Mouse (Mus musculus): ENCODE results near the gene Frmd5. TPM values are rescaled to one million over a fixed set of nuclear protein-coding genes. Genes with fewer than 3 reads are reported as not detected.

Frmd5 gene
- polyA plus RNA-seq, 1 experiment from 2014 or later: 14.7 TPM

DNA sequence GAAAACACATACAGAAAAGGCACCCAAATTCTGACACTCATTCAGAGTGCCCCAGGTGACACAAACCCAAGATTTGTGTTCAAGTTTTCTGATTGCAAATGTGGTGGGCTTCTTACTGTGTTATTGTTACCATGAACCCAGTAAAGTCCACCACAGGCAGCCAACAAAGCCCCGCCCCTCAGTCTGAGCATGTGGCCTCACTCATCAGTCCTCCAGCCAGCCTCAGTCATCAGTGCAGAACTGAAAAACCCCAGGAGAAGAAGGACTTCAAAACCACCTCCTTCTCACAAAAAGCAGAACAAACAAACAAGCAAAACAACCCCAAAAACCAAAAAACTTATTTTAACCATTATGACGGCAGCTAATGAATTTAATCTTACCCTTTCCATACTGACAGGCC, 18.5 kb downstream of the Frmd5 start:
- no peaks in the 10 kb centered on the region for H3K9me3 ChIP-seq (ENCODE audit: control insufficient read depth, low read length)
- H3K27me3 ChIP-seq (ENCODE audit: control insufficient read depth, insufficient read depth, low read length): no peaks in the 10 kb centered on the region
- ATAC-seq (ENCODE audit: insufficient read depth, low FRiP score, low TSS enrichment): no peak
- H3K4me3 ChIP-seq (ENCODE audit: low read depth, low read length): no peak overlapping the region
- H3K27ac ChIP-seq (ENCODE audit: low read depth, low read length): no peak overlapping the region
- H3K4me2 ChIP-seq (ENCODE audit: low read depth): no peak overlapping the region
- H3K36me3 ChIP-seq (ENCODE audit: control insufficient read depth, insufficient read depth, low read length): no peaks in the 10 kb centered on the region
- no peaks in the 10 kb centered on the region for H3K4me1 ChIP-seq (ENCODE audit: control insufficient read depth, insufficient read depth, low read length)
- WGBS: 86% methylated on average over 2 of the region's 2 CpGs
- DNase-seq (ENCODE audit: low spot score): no peak
- H3K9ac ChIP-seq (ENCODE audit: low read length): no peak overlapping the region

DNA sequence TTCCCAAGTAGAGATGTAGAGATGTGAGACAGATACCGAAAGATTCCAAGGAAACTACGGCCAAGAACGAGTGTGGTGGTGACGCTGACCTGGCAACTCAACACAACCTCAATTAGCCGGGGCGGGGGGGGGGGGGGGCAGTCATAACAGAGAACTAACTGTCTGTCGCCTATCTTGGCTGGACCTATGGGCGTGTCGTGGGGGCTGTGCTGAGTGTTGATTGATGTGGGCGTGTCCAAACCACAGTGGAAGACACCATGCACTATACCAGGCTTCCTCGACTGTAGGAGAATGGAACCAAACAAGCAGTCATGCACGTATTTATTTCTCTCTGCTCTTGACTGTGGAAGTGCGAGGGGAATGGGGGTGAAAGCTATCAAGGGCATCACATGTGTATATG, 19.1 kb downstream of the Frmd5 start:
- Histone ChIP-seq H3K27me3 (ENCODE audit: control insufficient read depth, insufficient read depth, low read length) (no peaks in the 10 kb centered on the region), H3K4me3 (ENCODE audit: low read depth, low read length) (no peak overlapping the region), H3K4me1 (ENCODE audit: control insufficient read depth, insufficient read depth, low read length) (no peaks in the 10 kb centered on the region), H3K4me2 (ENCODE audit: low read depth) (no peak overlapping the region), H3K36me3 (ENCODE audit: control insufficient read depth, insufficient read depth, low read length) (no peaks in the 10 kb centered on the region), H3K9ac (ENCODE audit: low read length) (no peak overlapping the region), H3K9me3 (ENCODE audit: control insufficient read depth, low read length) (no peaks in the 10 kb centered on the region), H3K27ac (ENCODE audit: low read depth, low read length) (no peak overlapping the region)
- no peak for ATAC-seq (ENCODE audit: insufficient read depth, low FRiP score, low TSS enrichment)
- 69% methylated on average over 13 of the region's 13 CpGs for WGBS
- DNase-seq (ENCODE audit: low spot score): no peak

- H3K9ac ChIP-seq (ENCODE audit: low read length): no peak overlapping the region
- H3K36me3 ChIP-seq (ENCODE audit: control insufficient read depth, insufficient read depth, low read length): no peaks in the 10 kb centered on the region
- no peaks in the 10 kb centered on the region for H3K9me3 ChIP-seq (ENCODE audit: control insufficient read depth, low read length)
- no peak overlapping the region for H3K27ac ChIP-seq (ENCODE audit: low read depth, low read length)
- WGBS: 61% methylated on average over 7 of the region's 7 CpGs
- no peak overlapping the region for H3K4me2 ChIP-seq (ENCODE audit: low read depth)
- H3K27me3 ChIP-seq (ENCODE audit: control insufficient read depth, insufficient read depth, low read length): no peaks in the 10 kb centered on the region
- H3K4me1 ChIP-seq (ENCODE audit: control insufficient read depth, insufficient read depth, low read length): no peaks in the 10 kb centered on the region
- ATAC-seq (ENCODE audit: insufficient read depth, low FRiP score, low TSS enrichment) (no peak), DNase-seq (ENCODE audit: low spot score) (no peak)
- H3K4me3 ChIP-seq (ENCODE audit: low read depth, low read length): no peak overlapping the region
Observed at GRCm38 (mm10) chr2:121787271-121787670, 19.6 kb downstream of the Frmd5 start.

GRCm38 (mm10) chr2:121776219-121776618, 30.7 kb downstream of the Frmd5 start:
- no peak overlapping the region for H3K4me2 ChIP-seq (ENCODE audit: low read depth)
- 88% methylated on average over 7 of the region's 7 CpGs for WGBS
- ATAC-seq (ENCODE audit: insufficient read depth, low FRiP score, low TSS enrichment): no peak

GRCm38 (mm10) chr2:121764851-121765250, 42.0 kb downstream of the Frmd5 start:
- H3K4me1 ChIP-seq (ENCODE audit: control insufficient read depth, insufficient read depth, low read length): no peaks in the 10 kb centered on the region
- no peaks in the 10 kb centered on the region for H3K27me3 ChIP-seq (ENCODE audit: control insufficient read depth, insufficient read depth, low read length)
- WGBS: 77% methylated on average over 5 of the region's 5 CpGs
- no peak overlapping the region for H3K4me3 ChIP-seq (ENCODE audit: low read depth, low read length)
- no peak for ATAC-seq (ENCODE audit: insufficient read depth, low FRiP score, low TSS enrichment)
- H3K9me3 ChIP-seq (ENCODE audit: control insufficient read depth, low read length): no peaks in the 10 kb centered on the region
- no peak overlapping the region for H3K4me2 ChIP-seq (ENCODE audit: low read depth)
- no peak overlapping the region for H3K27ac ChIP-seq (ENCODE audit: low read depth, low read length)
- H3K36me3 ChIP-seq (ENCODE audit: control insufficient read depth, insufficient read depth, low read length): no peaks in the 10 kb centered on the region
- no peak overlapping the region for H3K9ac ChIP-seq (ENCODE audit: low read length)
- DNase-seq (ENCODE audit: low spot score): no peak

More at GRCm38 (mm10) chr2:121776219-121776618, 30.7 kb downstream of the Frmd5 start:
- H3K36me3 ChIP-seq (ENCODE audit: control insufficient read depth, insufficient read depth, low read length): no peaks in the 10 kb centered on the region
- H3K9me3 ChIP-seq (ENCODE audit: control insufficient read depth, low read length): no peaks in the 10 kb centered on the region
- H3K27ac ChIP-seq (ENCODE audit: low read depth, low read length): no peak overlapping the region
- H3K9ac ChIP-seq (ENCODE audit: low read length): no peak overlapping the region
- no peaks in the 10 kb centered on the region for H3K27me3 ChIP-seq (ENCODE audit: control insufficient read depth, insufficient read depth, low read length)
- DNase-seq (ENCODE audit: low spot score): no peak
- H3K4me1 ChIP-seq (ENCODE audit: control insufficient read depth, insufficient read depth, low read length): no peaks in the 10 kb centered on the region
- no peak overlapping the region for H3K4me3 ChIP-seq (ENCODE audit: low read depth, low read length)

DNA sequence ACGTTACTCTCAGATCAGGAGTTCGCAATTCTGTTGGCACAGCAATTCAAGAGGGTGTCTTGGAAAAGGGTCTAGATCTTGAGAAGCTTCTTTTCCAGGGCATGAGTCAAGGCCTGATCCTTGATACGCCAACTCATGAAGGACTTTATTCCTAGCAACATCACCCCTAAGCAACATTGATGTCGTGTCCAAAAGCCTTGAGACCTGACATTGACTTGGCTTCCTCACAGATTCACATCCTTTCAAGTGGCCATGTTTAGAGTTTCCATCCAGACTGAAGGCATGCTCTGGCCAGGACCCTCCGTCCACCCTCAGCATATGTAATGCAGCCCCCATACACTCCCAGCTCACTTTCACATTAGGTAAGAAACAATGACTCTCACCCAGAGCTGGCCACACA, 45.0 kb downstream of the Frmd5 start:
- WGBS: 92% methylated on average over 5 of the region's 5 CpGs

DNA sequence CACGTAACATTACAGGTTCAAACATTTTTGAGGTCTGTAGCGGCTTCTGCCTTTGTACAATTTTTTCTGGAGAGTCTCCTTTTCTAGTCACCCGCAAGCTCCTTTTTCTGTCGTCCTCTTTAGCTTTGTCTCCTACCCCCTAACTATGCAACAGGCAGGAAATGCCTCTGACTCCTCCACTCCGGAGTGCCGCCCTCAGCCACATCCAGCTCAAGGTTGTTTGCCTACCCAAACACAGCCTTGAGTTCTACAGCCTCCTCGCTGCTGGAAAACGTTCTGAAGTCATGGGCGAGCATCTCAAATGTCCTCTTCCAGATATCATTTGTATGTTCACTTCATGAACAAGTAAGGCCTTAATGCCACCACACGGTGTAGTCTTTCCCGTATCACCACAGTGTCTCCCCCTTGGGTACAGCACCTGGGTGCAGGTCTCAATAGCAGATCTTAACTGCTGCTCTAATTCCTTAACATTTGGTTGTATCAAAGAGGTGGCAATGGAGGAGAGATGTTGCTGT, 45.5 kb downstream of the Frmd5 start:
- DNase-seq (ENCODE audit: low spot score): no peak
- H3K36me3 ChIP-seq (ENCODE audit: control insufficient read depth, insufficient read depth, low read length): no peaks in the 10 kb centered on the region
- H3K27me3 ChIP-seq (ENCODE audit: control insufficient read depth, insufficient read depth, low read length): no peaks in the 10 kb centered on the region
- no peak overlapping the region for H3K4me2 ChIP-seq (ENCODE audit: low read depth)
- no peaks in the 10 kb centered on the region for H3K9me3 ChIP-seq (ENCODE audit: control insufficient read depth, low read length)
- no peak overlapping the region for H3K9ac ChIP-seq (ENCODE audit: low read length)
- no peak for ATAC-seq (ENCODE audit: insufficient read depth, low FRiP score, low TSS enrichment)
- no peak overlapping the region for H3K4me3 ChIP-seq (ENCODE audit: low read depth, low read length)
- no peak overlapping the region for H3K27ac ChIP-seq (ENCODE audit: low read depth, low read length)
- 93% methylated on average over 11 of the region's 11 CpGs for WGBS
- no peaks in the 10 kb centered on the region for H3K4me1 ChIP-seq (ENCODE audit: control insufficient read depth, insufficient read depth, low read length)

More for the DNA sequence above, 45.0 kb downstream of the Frmd5 start:
- no peaks in the 10 kb centered on the region for H3K27me3 ChIP-seq (ENCODE audit: control insufficient read depth, insufficient read depth, low read length)
- DNase-seq (ENCODE audit: low spot score) (no peak), ATAC-seq (ENCODE audit: insufficient read depth, low FRiP score, low TSS enrichment) (no peak)
- H3K9me3 ChIP-seq (ENCODE audit: control insufficient read depth, low read length): no peaks in the 10 kb centered on the region
- no peak overlapping the region for H3K4me3 ChIP-seq (ENCODE audit: low read depth, low read length)
- H3K36me3 ChIP-seq (ENCODE audit: control insufficient read depth, insufficient read depth, low read length): no peaks in the 10 kb centered on the region
- H3K9ac ChIP-seq (ENCODE audit: low read length): no peak overlapping the region
- H3K27ac ChIP-seq (ENCODE audit: low read depth, low read length): no peak overlapping the region
- H3K4me2 ChIP-seq (ENCODE audit: low read depth): no peak overlapping the region
- no peaks in the 10 kb centered on the region for H3K4me1 ChIP-seq (ENCODE audit: control insufficient read depth, insufficient read depth, low read length)

DNA sequence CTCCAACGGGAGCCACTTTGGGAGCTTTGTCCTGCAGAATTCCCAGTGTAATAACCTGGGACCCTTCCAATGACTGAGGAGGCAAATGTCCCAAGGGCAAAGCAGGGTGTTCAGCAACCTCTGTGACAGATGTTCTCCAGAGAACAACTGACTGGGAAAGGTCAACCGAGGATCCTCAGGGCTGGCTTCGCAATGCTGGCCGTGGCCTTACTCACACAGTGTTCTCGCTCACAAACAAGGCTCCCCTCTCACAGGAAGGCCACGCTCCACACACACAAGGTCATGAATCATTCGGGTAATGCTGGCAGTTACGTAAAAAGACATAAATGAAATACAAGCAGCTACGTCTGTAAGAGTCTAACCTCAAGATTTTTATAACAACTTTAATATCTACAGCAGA, 46.2 kb downstream of the Frmd5 start:
- Histone ChIP-seq H3K27me3 (ENCODE audit: control insufficient read depth, insufficient read depth, low read length) (no peaks in the 10 kb centered on the region), H3K4me1 (ENCODE audit: control insufficient read depth, insufficient read depth, low read length) (no peaks in the 10 kb centered on the region), H3K36me3 (ENCODE audit: control insufficient read depth, insufficient read depth, low read length) (no peaks in the 10 kb centered on the region), H3K9ac (ENCODE audit: low read length) (no peak overlapping the region), H3K9me3 (ENCODE audit: control insufficient read depth, low read length) (no peaks in the 10 kb centered on the region), H3K4me3 (ENCODE audit: low read depth, low read length) (no peak overlapping the region), H3K4me2 (ENCODE audit: low read depth) (no peak overlapping the region), H3K27ac (ENCODE audit: low read depth, low read length) (no peak overlapping the region)
- WGBS: 92% methylated on average over 9 of the region's 9 CpGs
- no peak for ATAC-seq (ENCODE audit: insufficient read depth, low FRiP score, low TSS enrichment)
- DNase-seq (ENCODE audit: low spot score): no peak

DNA sequence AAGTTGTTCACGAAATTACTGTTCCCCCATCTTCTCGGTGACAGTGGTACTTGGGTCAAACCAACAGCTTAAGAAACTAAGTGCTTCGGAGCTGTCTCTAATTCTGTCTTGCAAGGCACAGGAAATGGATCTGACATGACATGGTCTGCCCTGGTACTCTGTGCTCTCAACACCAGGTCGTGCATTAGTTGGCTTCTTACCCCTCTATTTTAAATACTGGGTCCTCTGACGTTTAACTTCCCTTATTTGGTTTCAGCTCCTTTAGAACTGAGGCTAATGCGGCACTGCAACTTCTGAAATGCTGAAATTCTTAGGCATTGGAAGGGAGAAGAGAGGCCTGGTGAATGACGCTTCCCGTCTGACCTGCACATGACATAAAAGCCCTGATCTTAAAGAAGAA, 48.6 kb downstream of the Frmd5 start:
- Histone ChIP-seq H3K27ac (ENCODE audit: low read depth, low read length) (no peak overlapping the region), H3K9ac (ENCODE audit: low read length) (no peak overlapping the region), H3K4me3 (ENCODE audit: low read depth, low read length) (no peak overlapping the region), H3K9me3 (ENCODE audit: control insufficient read depth, low read length) (no peaks in the 10 kb centered on the region), H3K4me1 (ENCODE audit: control insufficient read depth, insufficient read depth, low read length) (peaks cover 4% of the 10 kb centered on the region; the same call in 1 of the 2 replicates), H3K4me2 (ENCODE audit: low read depth) (no peak overlapping the region), H3K27me3 (ENCODE audit: control insufficient read depth, insufficient read depth, low read length) (no peaks in the 10 kb centered on the region), H3K36me3 (ENCODE audit: control insufficient read depth, insufficient read depth, low read length) (no peaks in the 10 kb centered on the region)
- ATAC-seq (ENCODE audit: insufficient read depth, low FRiP score, low TSS enrichment): no peak
- no peak for DNase-seq (ENCODE audit: low spot score)
- whole genome bisulfite sequencing: 89% methylated on average over 8 of the region's 8 CpGs
